In genomic region chr5:129715326-129715861, GRCm38 (mm10) we compare ENCODE assay signal across 8 mouse cellular contexts. TPM values are rescaled to one million over a fixed set of nuclear protein-coding genes. Genes with fewer than 3 reads are reported as not detected.
A peak's percentile ranks its signal among the peaks of the same experiment; 100 is the strongest.
DNase-seq lines count a peak whose midpoint lies in the region; ATAC-seq and TF ChIP-seq lines count a peak whose summit lies in the region.

TSS of gene Mrps17 (plus strand) at chr5:129715497.

- no peaks in the 10 kb centered on the region; the same call in 1 of the 2 replicates for H3K4me1 ChIP-seq in bone marrow, adult 2 months (ENCODE audit: control insufficient read depth, insufficient read depth, low read length)
- peaks cover 8% of the 10 kb centered on the region for H3K4me1 ChIP-seq in embryonic facial prominence, embryonic 15.5 days
- no peaks in the 10 kb centered on the region; the same call in 1 of the 2 replicates for H3K4me1 ChIP-seq in limb, embryonic 14.5 days (ENCODE audit: control insufficient read depth, insufficient read depth, low read length)
- peaks cover 3% of the 10 kb centered on the region; the same call in 1 of the 2 replicates for H3K4me1 ChIP-seq in midbrain, postnatal 0 days (ENCODE audit: insufficient read depth, low read length)

- H3K9me3 ChIP-seq in embryonic facial prominence, embryonic 15.5 days (replicated peaks) = no peaks in the 10 kb centered on the region
- H3K9me3 ChIP-seq in limb, embryonic 14.5 days (ENCODE audit: control insufficient read depth, low read length) = no peaks in the 10 kb centered on the region
- no peaks in the 10 kb centered on the region for H3K9me3 ChIP-seq in midbrain, postnatal 0 days (ENCODE audit: low read length)

- TF ChIP-seq POLR2A in bone marrow, adult 2 months (IDR thresholded peaks at IDR 0.05; ENCODE audit: borderline replicate concordance, control insufficient read depth, low read depth, low read length) = peak; percentile 92
- TF ChIP-seq POLR2A in limb, embryonic 14.5 days (IDR thresholded peaks at IDR 0.05; ENCODE audit: borderline replicate concordance, extremely low read depth, insufficient read depth, insufficient read length) = peak; percentile 82; the same call in 1 of the 2 replicates

- peak within 1 kb of the TSS; percentile 75 for H3K4me2 ChIP-seq in embryonic facial prominence, embryonic 15.5 days (replicated peaks)
- peak within 1 kb of the TSS; percentile 66 for H3K4me2 ChIP-seq in limb, embryonic 14.5 days (replicated peaks; ENCODE audit: low read depth, low read length, severe bottlenecking)
- H3K4me2 ChIP-seq in midbrain, postnatal 0 days (ENCODE audit: low read depth, low read length, poor library complexity, severe bottlenecking) = peak within 1 kb of the TSS; percentile 71

- peak; percentile 93 for ATAC-seq in embryonic facial prominence, embryonic 15.5 days (ENCODE audit: insufficient number of reproducible peaks, low FRiP score, low TSS enrichment, low read depth)
- peak; percentile 96 for ATAC-seq in limb, embryonic 14.5 days (ENCODE audit: low FRiP score, low read depth)
- ATAC-seq in midbrain, postnatal 0 days (ENCODE audit: low FRiP score) = peak; percentile 94

- under 1% methylated on average over 33 of the region's 33 CpGs for WGBS in bone marrow, adult 2 months
- WGBS in embryonic facial prominence, embryonic 15.5 days = under 1% methylated on average over 33 of the region's 33 CpGs
- under 1% methylated on average over 31 of the region's 33 CpGs for WGBS in limb, embryonic 14.5 days
- under 1% methylated on average over 33 of the region's 33 CpGs for WGBS in midbrain, postnatal 0 days

- H3K27me3 ChIP-seq in embryonic facial prominence, embryonic 15.5 days = no peaks in the 10 kb centered on the region
- H3K27me3 ChIP-seq in limb, embryonic 14.5 days (ENCODE audit: control insufficient read depth, insufficient read depth, low read length) = no peaks in the 10 kb centered on the region
- H3K27me3 ChIP-seq in midbrain, postnatal 0 days (ENCODE audit: insufficient read depth, low read length) = no peaks in the 10 kb centered on the region; the same call in 1 of the 2 replicates

- H3K4me3 ChIP-seq in bone marrow, adult 2 months (replicated peaks; ENCODE audit: control insufficient read depth, low read depth, low read length) = peak within 1 kb of the TSS; percentile 98
- H3K4me3 ChIP-seq in embryonic facial prominence, embryonic 15.5 days (replicated peaks) = peak within 1 kb of the TSS; percentile 87
- peak within 1 kb of the TSS; percentile 65 for H3K4me3 ChIP-seq in limb, embryonic 14.5 days (replicated peaks; ENCODE audit: low read length)
- H3K4me3 ChIP-seq in midbrain, postnatal 0 days (ENCODE audit: low read depth, low read length) = peak within 1 kb of the TSS; percentile 76

- peak; percentile 97 for DNase-seq in 416B (ENCODE audit: low read depth)
- DNase-seq in heart, adult 8-10 months (ENCODE audit: low spot score) = peak; percentile 96
- DNase-seq in kidney, adult 9 months = peak; percentile 97
- DNase-seq in limb, embryonic 14.5 days (ENCODE audit: low spot score) = peak; percentile 95
- peak; percentile 97 for DNase-seq in midbrain, postnatal 0 days (ENCODE audit: low spot score)
- peak; percentile 82 to 88 for DNase-seq in spleen, postnatal 14 days (ENCODE audit: low spot score in 2 of 2)

- H3K27ac ChIP-seq in bone marrow, adult 2 months (ENCODE audit: control insufficient read depth, insufficient read depth, low read depth, low read length, poor library complexity) = peak within 1 kb of the TSS; percentile 76
- peak within 1 kb of the TSS; percentile 44; the same call in 1 of the 2 replicates for H3K27ac ChIP-seq in embryonic facial prominence, embryonic 15.5 days (replicated peaks)
- H3K27ac ChIP-seq in limb, embryonic 14.5 days (replicated peaks; ENCODE audit: low read depth, low read length) = peak within 1 kb of the TSS; percentile 40; the same call in 1 of the 2 replicates
- peak within 1 kb of the TSS; percentile 65 for H3K27ac ChIP-seq in midbrain, postnatal 0 days (ENCODE audit: low read depth, low read length)

- H3K36me3 ChIP-seq in embryonic facial prominence, embryonic 15.5 days = peaks cover 33% of the 10 kb centered on the region
- peaks cover 35% of the 10 kb centered on the region for H3K36me3 ChIP-seq in limb, embryonic 14.5 days (ENCODE audit: control insufficient read depth, insufficient read depth, low read length)
- peaks cover 25% of the 10 kb centered on the region for H3K36me3 ChIP-seq in midbrain, postnatal 0 days (ENCODE audit: insufficient read depth, low read length)

- TF ChIP-seq CTCF in bone marrow, adult 2 months (IDR thresholded peaks at IDR 0.05; ENCODE audit: control insufficient read depth, insufficient read depth, low read length) = peak; percentile 14; the same call in 1 of the 2 replicates
- peak; percentile 26; the same call in 1 of the 2 replicates for TF ChIP-seq CTCF in midbrain, postnatal 0 days (IDR thresholded peaks at IDR 0.05)

- H3K9ac ChIP-seq in embryonic facial prominence, embryonic 15.5 days = peak within 1 kb of the TSS; percentile 85
- peak within 1 kb of the TSS; percentile 65 for H3K9ac ChIP-seq in limb, embryonic 14.5 days (ENCODE audit: low read depth, low read length, severe bottlenecking)
- peak within 1 kb of the TSS; percentile 86 for H3K9ac ChIP-seq in midbrain, postnatal 0 days (replicated peaks; ENCODE audit: low read length, poor library complexity, severe bottlenecking)

RNA-seq across cellular contexts. Expression of gene Mrps17, which starts in this region (rescaled TPM):
- polyA plus RNA-seq in bone marrow, adult 2 months (2011; ENCODE audit: insufficient read depth, insufficient read length, low replicate concordance, missing spikeins) = 46.9 and 47.0 TPM in 2 replicates
- polyA plus RNA-seq in embryonic facial prominence, embryonic 15.5 days (2015; fragmentation: Nextera tagmentation; extraction: Ambion mirVana) = 187 and 201 TPM in 2 replicates
- total RNA-seq in heart, adult 8-10 months (2022) = 10 to 100 TPM; 86.3 to 98.9 (median 90.7) TPM
- 110 and 133 TPM in 2 replicates for polyA plus RNA-seq in limb, embryonic 14.5 days (2012; rRNA removed)
- polyA plus RNA-seq in limb, embryonic 14.5 days (2014; fragmentation: Nextera tagmentation; extraction: Ambion mirVana) = 201 and 209 TPM in 2 replicates
- total RNA-seq in midbrain, postnatal 0 days (2014; rRNA removed) = 124 and 163 TPM in 2 replicates
- 161 and 176 TPM in 2 replicates for polyA plus RNA-seq in midbrain, postnatal 0 days (2015; fragmentation: Nextera tagmentation; extraction: Ambion mirVana)

Comparison
In these comparisons a context has a peak if more than half of its experiments do, and no peak if none do; other contexts are left out.
1. Peak in every context shown above with its lines: DNase-seq, ATAC-seq, H3K4me3 ChIP-seq and H3K27ac ChIP-seq.